Mouse (Mus musculus): Measurements from ENCODE around the gene Prss2. TPM values are rescaled to one million over a fixed set of nuclear protein-coding genes. Genes with fewer than 3 reads are reported as not detected.
"Not testable (repeated sequence)": the region's sequence is repeated elsewhere in the genome, so short reads cannot be mapped to it uniquely, and the experiment has no call there.

The Prss2 gene
- polyA plus RNA-seq, 1 experiment from 2014 or later = not detected

- no peak overlapping the region for H3K9ac ChIP-seq
- H3K9me3 ChIP-seq = no peaks in the 10 kb centered on the region
- 50% methylated on average over 2 of the region's 2 CpGs for WGBS
- no peak overlapping the region for H3K27ac ChIP-seq (replicated peaks)
- no peaks in the 10 kb centered on the region for H3K27me3 ChIP-seq
- no peak overlapping the region for H3K4me3 ChIP-seq
- no peak overlapping the region for H3K4me2 ChIP-seq
- H3K36me3 ChIP-seq = no peaks in the 10 kb centered on the region
- ATAC-seq (ENCODE audit: low FRiP score, low read depth) = no peak
- no peaks in the 10 kb centered on the region for H3K4me1 ChIP-seq (replicated peaks)
These were observed 36.7 kb downstream of the Prss2 start for GRCm38 (mm10) chr6:41558271-41558670.

GRCm38 (mm10) chr6:41559331-41559730, 37.7 kb downstream of the Prss2 start:
- H3K4me3 ChIP-seq = no peak overlapping the region
- WGBS = 55% methylated on average over 3 of the region's 3 CpGs
- ATAC-seq (ENCODE audit: low FRiP score, low read depth) = no peak
- no peaks in the 10 kb centered on the region for H3K36me3 ChIP-seq
- no peaks in the 10 kb centered on the region for H3K9me3 ChIP-seq
- H3K9ac ChIP-seq = no peak overlapping the region
- no peaks in the 10 kb centered on the region for H3K27me3 ChIP-seq
- no peak overlapping the region for H3K27ac ChIP-seq (replicated peaks)
- no peaks in the 10 kb centered on the region for H3K4me1 ChIP-seq (replicated peaks)
- H3K4me2 ChIP-seq = no peak overlapping the region

- H3K27me3 ChIP-seq = no peaks in the 10 kb centered on the region
- H3K4me3 ChIP-seq = no peak overlapping the region
- no peak overlapping the region for H3K9ac ChIP-seq
- H3K4me1 ChIP-seq (replicated peaks) = no peaks in the 10 kb centered on the region
- no peak for ATAC-seq (ENCODE audit: low FRiP score, low read depth)
- H3K9me3 ChIP-seq = no peaks in the 10 kb centered on the region
- no peaks in the 10 kb centered on the region for H3K36me3 ChIP-seq
- 85% methylated on average over 2 of the region's 2 CpGs for WGBS
- no peak overlapping the region for H3K4me2 ChIP-seq
- H3K27ac ChIP-seq (replicated peaks) = no peak overlapping the region
These were observed 38.7 kb downstream of the Prss2 start for GRCm38 (mm10) chr6:41560273-41560672.

- H3K4me2 ChIP-seq = peak overlapping the region; percentile 25
- ATAC-seq (ENCODE audit: low FRiP score, low read depth) = no peak
These were observed 41.0 kb downstream of the Prss2 start for GRCm38 (mm10) chr6:41562598-41562997.

GRCm38 (mm10) chr6:41563104-41563951, 41.7 kb downstream of the Prss2 start:
- H3K27me3 ChIP-seq; H3K9ac ChIP-seq; H3K27ac ChIP-seq (replicated peaks); H3K9me3 ChIP-seq; H3K4me1 ChIP-seq (replicated peaks); H3K36me3 ChIP-seq: not testable (repeated sequence)
- 77% methylated on average over 6 of the region's 23 CpGs for WGBS
- Histone ChIP-seq H3K4me2 (peak overlapping the region; percentile 30), H3K4me3 (peak overlapping the region; percentile 28)
- ATAC-seq (ENCODE audit: low FRiP score, low read depth) = peak; percentile 78; the same call in 1 of the 2 replicates

More at GRCm38 (mm10) chr6:41562598-41562997, 41.0 kb downstream of the Prss2 start:
- Histone ChIP-seq H3K9ac (no peak overlapping the region), H3K9me3 (no peaks in the 10 kb centered on the region), H3K4me3 (peak overlapping the region; percentile 28), H3K27me3 (no peaks in the 10 kb centered on the region), H3K36me3 (no peaks in the 10 kb centered on the region), H3K27ac (replicated peaks) (no peak overlapping the region), H3K4me1 (replicated peaks) (no peaks in the 10 kb centered on the region)
- WGBS = 92% methylated on average over 4 of the region's 4 CpGs

GRCm38 (mm10) chr6:41565261-41565660, 43.7 kb downstream of the Prss2 start:
- Histone ChIP-seq H3K4me1 (replicated peaks) (no peaks in the 10 kb centered on the region), H3K27ac (replicated peaks) (no peak overlapping the region), H3K4me3 (no peak overlapping the region), H3K9me3 (no peaks in the 10 kb centered on the region), H3K4me2 (no peak overlapping the region), H3K9ac (no peak overlapping the region), H3K36me3 (no peaks in the 10 kb centered on the region), H3K27me3 (no peaks in the 10 kb centered on the region)
- 71% methylated on average over 1 of the region's 1 CpGs for WGBS
- ATAC-seq (ENCODE audit: low FRiP score, low read depth) = no peak

GRCm38 (mm10) chr6:41566965-41567364, 45.4 kb downstream of the Prss2 start:
- H3K27ac ChIP-seq (replicated peaks) = no peak overlapping the region
- no peak overlapping the region for H3K4me3 ChIP-seq
- no peak for ATAC-seq (ENCODE audit: low FRiP score, low read depth)
- H3K4me2 ChIP-seq = no peak overlapping the region
- H3K9me3 ChIP-seq = no peaks in the 10 kb centered on the region
- no peaks in the 10 kb centered on the region for H3K27me3 ChIP-seq
- no peaks in the 10 kb centered on the region for H3K4me1 ChIP-seq (replicated peaks)
- 92% methylated on average over 4 of the region's 4 CpGs for WGBS
- H3K9ac ChIP-seq = no peak overlapping the region
- no peaks in the 10 kb centered on the region for H3K36me3 ChIP-seq

- Histone ChIP-seq H3K4me1 (replicated peaks) (no peaks in the 10 kb centered on the region), H3K9me3 (no peaks in the 10 kb centered on the region), H3K36me3 (no peaks in the 10 kb centered on the region), H3K9ac (no peak overlapping the region), H3K4me2 (no peak overlapping the region), H3K27me3 (no peaks in the 10 kb centered on the region), H3K27ac (replicated peaks) (no peak overlapping the region), H3K4me3 (no peak overlapping the region)
- no peak for ATAC-seq (ENCODE audit: low FRiP score, low read depth)
- 63% methylated on average over 3 of the region's 3 CpGs for WGBS
These were observed 47.5 kb downstream of the Prss2 start for GRCm38 (mm10) chr6:41569078-41569477.

Other genes starting within 250 kb of the Prss2 start
- gene Try4, start 219.5 kb upstream of the Prss2 start, polyA plus RNA-seq (2015; fragmentation: Nextera tagmentation; extraction: Ambion mirVana) = not detected in 2 replicates
- 0.52 and 0.55 TPM in 2 replicates for gene Try5, start 204.9 kb upstream of the Prss2 start, polyA plus RNA-seq (2015; fragmentation: Nextera tagmentation; extraction: Ambion mirVana)
- gene Try10, start 167.7 kb upstream of the Prss2 start, polyA plus RNA-seq (2015; fragmentation: Nextera tagmentation; extraction: Ambion mirVana) = not detected in 2 replicates
- not detected in 2 replicates for gene Prss3, start 144.1 kb upstream of the Prss2 start, polyA plus RNA-seq (2015; fragmentation: Nextera tagmentation; extraction: Ambion mirVana)
- not detected in 2 replicates for gene Gm5771, start 129.4 kb upstream of the Prss2 start, polyA plus RNA-seq (2015; fragmentation: Nextera tagmentation; extraction: Ambion mirVana)
- gene Gm10334, start 75.6 kb upstream of the Prss2 start, polyA plus RNA-seq (2015; fragmentation: Nextera tagmentation; extraction: Ambion mirVana) = not detected in 2 replicates
- not detected in 2 replicates for gene Prss1, start 62.9 kb upstream of the Prss2 start, polyA plus RNA-seq (2015; fragmentation: Nextera tagmentation; extraction: Ambion mirVana)
- gene Ephb6, start 83.7 kb downstream of the Prss2 start, polyA plus RNA-seq (2015; fragmentation: Nextera tagmentation; extraction: Ambion mirVana) = 40.1 and 44.4 TPM in 2 replicates
- 0.80 and 0.92 TPM in 2 replicates for gene Trpv6, start 114.6 kb downstream of the Prss2 start, polyA plus RNA-seq (2015; fragmentation: Nextera tagmentation; extraction: Ambion mirVana)
- not detected in 2 replicates for gene Trpv5, start 159.0 kb downstream of the Prss2 start, polyA plus RNA-seq (2015; fragmentation: Nextera tagmentation; extraction: Ambion mirVana)
- gene Llcfc1, start 162.6 kb downstream of the Prss2 start, polyA plus RNA-seq (2015; fragmentation: Nextera tagmentation; extraction: Ambion mirVana) = not detected in 2 replicates
- gene Kel, start 182.6 kb downstream of the Prss2 start, polyA plus RNA-seq (2015; fragmentation: Nextera tagmentation; extraction: Ambion mirVana) = 0.22 and 0.78 TPM in 2 replicates

Data from hindbrain, embryonic 15.5 days (tissue).